Mouse (Mus musculus) hindbrain, embryonic 15.5 days (tissue): ENCODE data around the gene Bhlha15. TPM values are rescaled to one million over a fixed set of nuclear protein-coding genes. Genes with fewer than 3 reads are reported as not detected.

Experiments
- ATAC-seq: fragments of 200-750 bp; cut with Nextera tagmentation; 2 replicates; pipeline ENCODE4 v1.8.0; 2017; ENCODE audit warnings: low read depth, moderate number of reproducible peaks, moderate TSS enrichment; ENCODE audit not compliant: low FRiP score
- H3K27ac ChIP-seq: fragments of 300-500 bp; sonication (generic); replicated peaks from 2 replicates; pipeline ENCODE4 v1.5.1; 2015; ENCODE audit warnings: mild to moderate bottlenecking, inconsistent platforms
- H3K27me3 ChIP-seq: fragments of 300-500 bp; sonication (generic); 2 replicates; pipeline ENCODE4 v1.6.1; 2015; ENCODE audit warnings: control low read depth, inconsistent platforms
- H3K36me3 ChIP-seq: fragments of 300-500 bp; sonication (generic); 2 replicates; pipeline ENCODE4 v1.6.1; 2015; ENCODE audit warnings: control low read depth, inconsistent platforms
- H3K4me1 ChIP-seq: fragments of 300-500 bp; sonication (generic); replicated peaks from 2 replicates; pipeline ENCODE4 v1.6.1; 2015; ENCODE audit warnings: control low read depth, inconsistent platforms
- H3K4me2 ChIP-seq: fragments of 300-500 bp; sonication (generic); 2 replicates; pipeline ENCODE4 v1.6.1; 2015; ENCODE audit warnings: moderate library complexity, mild to moderate bottlenecking, inconsistent platforms
- H3K4me3 ChIP-seq: fragments of 300-500 bp; sonication (generic); 2 replicates; pipeline ENCODE4 v1.5.1; 2015; ENCODE audit warnings: mild to moderate bottlenecking, inconsistent platforms
- H3K9ac ChIP-seq: fragments of 300-500 bp; sonication (generic); 2 replicates; pipeline ENCODE4 v1.6.1; 2015; ENCODE audit warnings: inconsistent platforms
- H3K9me3 ChIP-seq: fragments of 300-500 bp; sonication (generic); 2 replicates; pipeline ENCODE4 v1.6.1; 2016; ENCODE audit warnings: control low read depth, inconsistent platforms
- WGBS: fragments of 180-500 bp; shearing (Covaris S2); methylation state at CpG from one replicate; pipeline ENCODE4 v1.1.7; 2015; 5-methylcytosine and 5-hydroxymethylcytosine counted together
- polyA plus RNA-seq: library from polyadenylated mRNA; unstranded; fragments of >200 nt; fragmentation: Nextera tagmentation; extraction: Ambion mirVana; gene quantifications from 2 replicates; pipeline ENCODE4 v1.2.1, GENCODE M21; 2015

The Bhlha15 gene
- polyA plus RNA-seq, 1 experiment from 2014 or later, result 0.10 TPM

DNA sequence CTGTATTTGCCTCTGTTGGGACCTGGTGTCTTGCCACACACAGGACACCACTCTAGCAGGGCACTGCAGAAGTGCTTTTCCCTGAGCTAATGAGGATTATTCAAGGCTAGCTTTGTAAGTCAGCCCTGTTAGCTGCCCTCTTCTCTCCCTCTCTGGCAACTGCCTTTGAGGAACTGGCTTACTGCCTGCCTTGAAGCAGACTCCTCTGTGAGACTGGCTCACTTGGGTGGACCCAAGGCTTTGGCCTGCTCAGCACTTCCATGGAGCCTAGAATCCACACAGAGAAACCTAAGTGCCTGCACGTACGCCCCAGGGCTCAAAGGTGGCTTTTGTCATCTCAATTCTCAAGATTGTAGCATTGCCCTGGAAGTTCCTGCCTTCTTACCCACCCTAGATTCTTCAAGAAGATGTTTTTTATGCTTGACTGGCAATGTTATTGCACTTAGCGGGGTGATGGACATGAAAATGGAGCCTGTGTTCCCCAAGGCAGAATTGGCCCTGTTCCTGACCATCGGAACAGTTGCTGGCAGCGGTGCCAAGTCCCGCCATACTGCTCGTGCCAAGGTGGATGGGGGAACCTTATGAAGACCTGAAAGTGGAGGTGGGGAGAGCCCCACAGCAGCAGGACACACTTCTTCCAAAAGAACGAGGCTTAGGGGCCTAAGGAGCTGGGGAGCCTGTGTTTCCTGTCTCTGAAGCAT lies 20.7 kb upstream of the Bhlha15 start:
- WGBS, result 81% methylated on average over 8 of the region's 8 CpGs
- Histone ChIP-seq H3K36me3 (peaks cover 52% of the 10 kb centered on the region), H3K4me1 (no peaks in the 10 kb centered on the region), H3K9ac (no peak overlapping the region), H3K4me2 (no peak overlapping the region), H3K27ac (0 out of 2 replicates have a peak overlapping the region, but pooled peaks have one; percentile 4), H3K27me3 (no peaks in the 10 kb centered on the region), H3K4me3 (no peak overlapping the region), H3K9me3 (no peaks in the 10 kb centered on the region)
- ATAC-seq, result no peak

DNA sequence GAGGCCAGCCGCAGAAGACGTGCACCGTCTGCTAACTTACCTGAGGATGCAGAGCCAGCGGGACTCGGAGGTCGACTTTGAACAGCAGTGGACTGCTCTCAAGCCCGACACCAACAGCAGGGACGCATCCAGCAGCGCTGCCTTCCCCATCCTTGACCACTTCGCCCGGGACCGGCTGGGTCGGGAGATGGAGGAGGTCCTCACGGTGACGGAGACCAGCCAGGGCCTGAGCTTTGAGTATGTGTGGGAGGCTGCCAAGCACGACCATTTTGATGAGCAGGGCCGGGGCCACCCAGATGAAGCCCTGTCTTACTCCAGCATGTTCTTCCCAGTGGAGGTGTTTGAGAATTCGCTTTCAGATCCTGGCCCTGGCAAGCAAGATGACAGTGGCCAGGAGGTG lies 16.4 kb upstream of the Bhlha15 start:
- Histone ChIP-seq H3K4me1 (no peaks in the 10 kb centered on the region), H3K27me3 (no peaks in the 10 kb centered on the region), H3K27ac (no peak overlapping the region), H3K9me3 (no peaks in the 10 kb centered on the region), H3K9ac (no peak overlapping the region), H3K4me2 (no peak overlapping the region), H3K36me3 (peaks cover 58% of the 10 kb centered on the region), H3K4me3 (no peak overlapping the region)
- no peak for ATAC-seq
- WGBS, result 93% methylated on average over 18 of the region's 18 CpGs

DNA sequence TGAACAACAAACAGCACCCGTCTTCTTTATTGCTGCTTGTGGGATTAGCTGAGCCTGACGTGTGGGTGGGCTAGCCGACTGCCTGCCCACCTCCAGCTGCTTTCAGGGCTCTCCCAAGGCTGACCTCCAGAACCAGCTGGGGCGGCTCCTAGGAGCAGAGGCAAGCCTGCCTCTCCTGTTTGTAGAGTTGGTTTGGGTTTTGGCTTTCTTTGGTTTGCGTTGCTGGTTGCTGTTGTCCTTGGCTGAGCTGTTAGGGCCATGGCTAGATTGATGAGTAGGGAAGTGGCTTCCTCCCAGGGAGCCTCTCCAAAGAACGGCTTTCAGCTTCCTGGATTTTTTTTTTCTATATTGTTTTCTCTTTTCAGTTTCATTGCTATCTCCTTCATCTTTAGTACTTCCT lies 11.9 kb upstream of the Bhlha15 start:
- 74% methylated on average over 6 of the region's 6 CpGs for WGBS
- H3K4me1 ChIP-seq, result no peaks in the 10 kb centered on the region
- no peak for ATAC-seq
- H3K36me3 ChIP-seq, result peaks cover 38% of the 10 kb centered on the region
- H3K9ac ChIP-seq, result no peak overlapping the region
- H3K27ac ChIP-seq, result no peak overlapping the region
- H3K4me3 ChIP-seq, result no peak overlapping the region
- H3K4me2 ChIP-seq, result no peak overlapping the region
- no peaks in the 10 kb centered on the region for H3K9me3 ChIP-seq
- H3K27me3 ChIP-seq, result no peaks in the 10 kb centered on the region

DNA sequence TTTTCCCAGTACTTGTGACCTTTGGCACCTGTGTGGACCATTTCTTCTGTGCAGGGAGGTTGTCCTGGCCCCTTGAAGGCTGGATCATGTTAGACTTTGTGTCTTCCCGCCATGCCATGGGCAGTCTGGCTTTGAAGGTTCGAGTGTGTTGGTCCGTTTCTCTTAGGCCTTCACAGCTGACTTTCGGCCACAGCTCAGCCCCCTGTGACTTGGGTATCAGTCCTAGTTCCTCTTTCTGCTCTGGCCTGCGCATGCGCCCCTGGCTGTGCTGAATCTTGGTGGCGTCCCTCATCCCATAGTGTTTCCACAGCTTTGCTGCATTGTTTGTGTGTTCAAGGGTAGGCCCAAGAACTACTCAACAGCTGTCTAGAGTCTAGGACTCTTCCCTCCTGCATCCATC lies 8.8 kb upstream of the Bhlha15 start:
- Histone ChIP-seq H3K27ac (no peak overlapping the region), H3K9me3 (no peaks in the 10 kb centered on the region), H3K4me3 (no peak overlapping the region), H3K36me3 (peaks cover 17% of the 10 kb centered on the region), H3K4me1 (no peaks in the 10 kb centered on the region), H3K9ac (no peak overlapping the region), H3K4me2 (no peak overlapping the region), H3K27me3 (no peaks in the 10 kb centered on the region)
- WGBS, result 93% methylated on average over 7 of the region's 7 CpGs
- no peak for ATAC-seq

DNA sequence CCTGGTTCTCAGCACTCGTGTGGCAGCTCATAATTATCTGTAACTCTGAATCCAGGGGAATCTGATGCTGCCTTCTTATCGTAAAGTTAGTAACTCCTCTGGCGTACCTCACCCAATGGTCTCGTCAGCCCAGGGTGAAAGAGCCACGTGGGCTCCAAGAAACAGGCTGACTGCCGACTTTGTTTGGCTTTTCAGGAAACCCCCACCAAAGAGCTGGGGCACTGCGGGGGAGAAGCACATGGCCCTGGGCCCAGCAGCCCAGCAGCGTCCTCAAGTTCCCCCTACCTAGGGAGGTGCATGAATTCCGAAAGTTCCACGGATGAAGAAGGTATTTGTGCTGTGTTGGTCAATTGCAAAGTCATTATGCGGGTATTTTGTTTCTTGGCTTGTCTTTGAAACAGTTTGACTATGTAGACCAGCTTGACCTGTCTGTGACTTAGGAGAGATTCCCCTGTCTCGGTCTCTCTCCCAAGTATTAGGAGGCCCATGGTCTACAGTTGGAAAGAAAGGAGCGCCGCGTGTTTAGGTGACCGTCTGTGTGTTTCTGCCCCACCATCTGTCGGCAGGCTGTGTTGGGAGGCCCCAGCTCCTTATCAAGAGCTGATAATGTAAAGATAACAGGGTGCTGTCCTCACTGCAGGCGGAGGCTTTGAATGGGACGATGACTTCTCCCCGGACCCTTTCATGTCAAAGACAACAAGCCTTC lies 7.4 kb upstream of the Bhlha15 start:
- WGBS, result 83% methylated on average over 20 of the region's 20 CpGs
- no peak overlapping the region for H3K27ac ChIP-seq
- H3K27me3 ChIP-seq, result no peaks in the 10 kb centered on the region
- ATAC-seq, result no peak
- peaks cover 11% of the 10 kb centered on the region; the same call in 1 of the 2 replicates for H3K36me3 ChIP-seq
- no peak overlapping the region for H3K4me2 ChIP-seq
- no peaks in the 10 kb centered on the region for H3K4me1 ChIP-seq
- no peak overlapping the region for H3K9ac ChIP-seq
- no peaks in the 10 kb centered on the region for H3K9me3 ChIP-seq
- H3K4me3 ChIP-seq, result no peak overlapping the region

DNA sequence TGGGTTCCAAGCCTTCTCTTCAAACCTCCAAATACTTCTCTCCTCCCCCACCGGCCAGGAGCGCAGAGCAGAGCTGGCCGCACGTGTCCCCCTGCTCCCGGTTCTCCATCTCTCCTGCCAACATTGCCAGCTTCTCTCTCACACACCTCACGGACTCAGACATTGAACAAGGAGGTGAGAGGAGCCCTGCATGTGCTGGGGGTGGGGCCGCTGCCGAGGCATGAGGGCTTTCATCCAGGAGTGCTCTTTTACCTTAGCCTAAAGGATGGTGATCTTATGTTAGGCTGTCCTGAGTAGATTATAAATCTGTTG lies 6.9 kb upstream of the Bhlha15 start:
- Histone ChIP-seq H3K9me3 (no peaks in the 10 kb centered on the region), H3K27ac (no peak overlapping the region), H3K4me1 (no peaks in the 10 kb centered on the region), H3K27me3 (no peaks in the 10 kb centered on the region), H3K36me3 (peaks cover 11% of the 10 kb centered on the region; the same call in 1 of the 2 replicates), H3K9ac (no peak overlapping the region), H3K4me2 (no peak overlapping the region), H3K4me3 (no peak overlapping the region)
- ATAC-seq, result no peak
- WGBS, result 80% methylated on average over 8 of the region's 8 CpGs

DNA sequence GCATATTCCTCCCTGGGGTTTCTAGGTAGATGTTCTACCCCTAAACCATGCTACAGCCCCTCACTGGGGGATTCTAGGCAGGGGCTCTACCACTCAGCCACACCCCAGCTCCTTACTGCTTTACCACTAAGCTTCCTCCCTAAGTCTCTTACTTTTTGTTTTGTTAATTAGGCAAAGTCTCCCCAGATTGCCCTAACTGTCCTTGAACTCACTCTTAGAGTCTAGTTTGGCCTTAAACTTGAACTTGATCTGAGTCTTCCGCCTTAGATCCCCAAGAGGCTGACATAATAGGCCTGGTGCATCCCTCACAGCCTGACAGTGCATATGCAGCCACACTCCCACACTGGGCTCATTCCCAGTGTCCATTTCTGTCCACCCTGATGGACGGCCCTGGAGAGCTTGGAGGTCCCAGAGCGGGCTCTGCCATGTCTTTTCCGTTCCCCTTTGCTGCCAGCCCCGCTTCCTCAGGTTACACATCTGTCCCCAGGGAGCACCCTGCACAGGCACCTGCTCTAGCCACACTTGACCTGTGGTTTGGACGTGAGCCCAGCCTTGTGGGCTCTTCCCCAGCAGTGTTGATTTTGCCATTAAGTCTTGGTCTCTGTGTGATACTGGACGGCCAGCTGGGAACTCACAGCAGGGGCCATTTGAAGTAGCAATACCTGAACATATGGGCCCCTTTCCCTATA lies 6.3 kb upstream of the Bhlha15 start:
- WGBS, result 78% methylated on average over 7 of the region's 7 CpGs
- no peak overlapping the region for H3K4me2 ChIP-seq
- ATAC-seq, result no peak
- H3K27ac ChIP-seq, result no peak overlapping the region
- no peak overlapping the region for H3K4me3 ChIP-seq
- 0 out of 2 replicates have a peak, but pooled peaks cover 7% of the 10 kb centered on the region for H3K36me3 ChIP-seq
- no peaks in the 10 kb centered on the region for H3K27me3 ChIP-seq
- no peak overlapping the region for H3K9ac ChIP-seq
- H3K9me3 ChIP-seq, result no peaks in the 10 kb centered on the region
- no peaks in the 10 kb centered on the region for H3K4me1 ChIP-seq

GRCm38 (mm10) chr5:144184350-144185045 lies 5.6 kb upstream of the Bhlha15 start:
- H3K9ac ChIP-seq, result no peak overlapping the region
- H3K4me3 ChIP-seq, result no peak overlapping the region
- no peak overlapping the region for H3K4me2 ChIP-seq
- ATAC-seq, result no peak
- H3K4me1 ChIP-seq, result 0 out of 2 replicates have a peak, but pooled peaks cover under 1% of the 10 kb centered on the region
- no peaks in the 10 kb centered on the region for H3K27me3 ChIP-seq
- WGBS, result 87% methylated on average over 21 of the region's 21 CpGs
- no peak overlapping the region for H3K27ac ChIP-seq
- 0 out of 2 replicates have a peak, but pooled peaks cover 7% of the 10 kb centered on the region for H3K36me3 ChIP-seq
- no peaks in the 10 kb centered on the region for H3K9me3 ChIP-seq

DNA sequence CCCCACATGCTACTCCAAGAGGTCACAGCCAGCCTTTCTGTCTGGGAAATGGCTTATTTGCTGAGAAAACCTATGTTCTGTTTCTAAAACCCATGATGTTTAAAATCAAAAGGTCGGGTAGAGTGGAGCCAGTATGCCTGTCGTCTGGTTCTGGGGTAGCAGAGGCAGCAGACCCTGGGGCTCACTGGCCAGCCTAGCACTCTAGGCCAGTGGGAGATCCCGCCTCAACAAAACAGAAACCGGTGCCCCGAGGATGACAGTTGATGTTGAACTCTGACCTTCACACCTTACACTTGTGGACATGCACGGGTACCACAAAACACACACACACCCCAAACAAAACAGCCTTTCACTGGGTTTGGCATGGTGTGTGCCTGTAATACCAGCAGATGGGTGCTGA lies 1.7 kb upstream of the Bhlha15 start:
- H3K4me1 ChIP-seq, result peaks cover 10% of the 10 kb centered on the region
- no peak overlapping the region for H3K4me2 ChIP-seq
- 82% methylated on average over 6 of the region's 6 CpGs for WGBS
- 0 out of 2 replicates have a peak, but pooled peaks cover 7% of the 10 kb centered on the region for H3K36me3 ChIP-seq
- H3K9ac ChIP-seq, result no peak overlapping the region
- H3K9me3 ChIP-seq, result no peaks in the 10 kb centered on the region
- no peak for ATAC-seq
- no peak overlapping the region for H3K4me3 ChIP-seq
- no peak overlapping the region for H3K27ac ChIP-seq
- H3K27me3 ChIP-seq, result no peaks in the 10 kb centered on the region

DNA sequence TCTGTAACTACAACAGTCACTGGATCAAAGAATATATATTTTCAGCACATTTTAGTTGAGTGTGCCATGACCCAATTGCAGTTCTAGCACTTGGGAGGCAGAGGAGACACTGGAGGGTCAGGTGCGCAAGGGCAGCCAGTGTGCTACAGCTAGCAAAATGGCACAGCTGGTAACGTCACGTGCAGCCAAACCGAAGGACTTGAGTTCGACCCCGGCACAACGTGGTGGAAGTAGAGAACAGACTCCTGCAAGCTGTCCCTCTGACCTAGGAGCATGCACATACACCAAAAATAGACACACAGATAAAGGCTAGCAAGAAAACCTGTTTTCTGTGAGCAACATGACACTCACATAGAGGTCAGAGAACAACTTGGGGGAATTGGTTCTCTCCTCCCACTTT lies 759 bp upstream of the Bhlha15 start:
- H3K4me3 ChIP-seq, result no peak overlapping the region
- 79% methylated on average over 7 of the region's 7 CpGs for WGBS
- H3K27ac ChIP-seq, result no peak overlapping the region
- 0 out of 2 replicates have a peak, but pooled peaks cover 7% of the 10 kb centered on the region for H3K36me3 ChIP-seq
- H3K9me3 ChIP-seq, result no peaks in the 10 kb centered on the region
- no peaks in the 10 kb centered on the region for H3K27me3 ChIP-seq
- ATAC-seq, result no peak
- H3K4me1 ChIP-seq, result peaks cover 10% of the 10 kb centered on the region
- H3K9ac ChIP-seq, result no peak overlapping the region
- no peak overlapping the region for H3K4me2 ChIP-seq

GRCm38 (mm10) chr5:144191026-144191425 lies 940 bp downstream of the Bhlha15 start:
- 0 out of 2 replicates have a peak, but pooled peaks cover under 1% of the 10 kb centered on the region for H3K36me3 ChIP-seq
- no peak overlapping the region for H3K27ac ChIP-seq
- no peaks in the 10 kb centered on the region for H3K9me3 ChIP-seq
- H3K4me1 ChIP-seq, result peaks cover 10% of the 10 kb centered on the region
- ATAC-seq, result no peak
- H3K9ac ChIP-seq, result no peak overlapping the region
- no peak overlapping the region for H3K4me3 ChIP-seq
- H3K4me2 ChIP-seq, result no peak overlapping the region
- WGBS, result 38% methylated on average over 23 of the region's 23 CpGs
- no peaks in the 10 kb centered on the region for H3K27me3 ChIP-seq

GRCm38 (mm10) chr5:144192673-144193072 lies 2.6 kb downstream of the Bhlha15 start:
- peaks cover 10% of the 10 kb centered on the region for H3K4me1 ChIP-seq
- H3K27ac ChIP-seq, result no peak overlapping the region
- H3K9ac ChIP-seq, result no peak overlapping the region
- no peaks in the 10 kb centered on the region for H3K9me3 ChIP-seq
- H3K4me2 ChIP-seq, result no peak overlapping the region
- no peaks in the 10 kb centered on the region for H3K27me3 ChIP-seq
- no peaks in the 10 kb centered on the region for H3K36me3 ChIP-seq
- no peak overlapping the region for H3K4me3 ChIP-seq
- WGBS, result 88% methylated on average over 6 of the region's 6 CpGs
- ATAC-seq, result no peak
